Mouse (Mus musculus): Measurements from ENCODE around the gene Daam1.
"Not testable (repeated sequence)": the region's sequence is repeated elsewhere in the genome, so short reads cannot be mapped to it uniquely, and the experiment has no call there.

Gene Daam1

DNA sequence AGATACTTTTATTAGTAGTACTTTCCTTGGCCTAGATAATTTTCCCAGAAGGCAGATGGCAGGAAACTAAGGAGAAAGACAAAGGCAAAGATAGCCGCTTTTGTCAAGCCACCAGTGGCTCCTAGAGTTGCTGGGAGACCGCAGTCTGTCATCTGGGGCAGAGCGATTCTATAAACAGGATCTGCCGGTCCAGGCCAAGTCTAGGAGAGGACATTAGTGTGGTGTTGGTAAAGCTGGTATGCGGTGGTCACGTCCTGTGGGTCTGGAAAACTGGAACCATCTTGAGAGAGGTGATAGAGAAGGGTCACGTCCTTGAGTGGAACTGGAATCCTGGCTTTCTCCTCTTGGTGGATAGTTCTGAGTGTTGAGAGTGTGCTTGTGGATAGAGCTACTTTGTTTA lies 3.2 kb downstream of the Daam1 start:
- DNase-seq (ENCODE audit: low spot score in 2 of 2): no peak

DNA sequence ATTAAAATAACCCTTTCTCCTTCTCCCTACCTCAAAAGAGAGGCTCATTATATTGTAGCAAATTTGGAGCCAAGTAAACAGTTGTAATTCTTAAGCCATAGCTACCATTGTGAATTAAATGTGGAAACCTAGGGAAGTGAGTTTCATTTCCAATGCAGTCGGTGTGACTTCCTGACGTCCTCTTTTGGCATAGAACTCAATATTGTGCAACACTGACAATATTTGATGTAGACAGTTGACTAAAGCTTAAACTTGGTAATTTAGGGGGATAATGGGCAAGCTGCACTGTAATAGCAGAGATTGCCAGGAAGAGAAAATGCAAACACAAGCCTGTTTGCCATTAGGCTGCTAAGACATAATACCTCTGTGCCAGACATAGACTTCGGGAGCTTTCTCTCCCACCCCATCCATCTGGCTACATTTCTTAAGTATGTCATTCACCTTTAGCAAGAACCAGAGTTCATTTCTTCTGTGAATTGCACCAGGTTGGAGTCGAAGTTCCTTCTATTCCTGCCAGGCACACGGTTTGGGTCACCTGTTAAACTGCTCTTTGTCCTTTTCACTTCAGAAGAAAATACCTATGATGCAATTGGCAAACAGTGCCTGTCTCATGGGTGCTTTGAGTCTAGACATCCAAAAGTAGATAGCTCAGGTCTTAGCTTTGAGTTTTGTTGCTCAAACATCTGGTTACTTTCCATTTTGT lies 5.2 kb downstream of the Daam1 start:
- no peak for DNase-seq (ENCODE audit: low spot score in 2 of 2)

DNA sequence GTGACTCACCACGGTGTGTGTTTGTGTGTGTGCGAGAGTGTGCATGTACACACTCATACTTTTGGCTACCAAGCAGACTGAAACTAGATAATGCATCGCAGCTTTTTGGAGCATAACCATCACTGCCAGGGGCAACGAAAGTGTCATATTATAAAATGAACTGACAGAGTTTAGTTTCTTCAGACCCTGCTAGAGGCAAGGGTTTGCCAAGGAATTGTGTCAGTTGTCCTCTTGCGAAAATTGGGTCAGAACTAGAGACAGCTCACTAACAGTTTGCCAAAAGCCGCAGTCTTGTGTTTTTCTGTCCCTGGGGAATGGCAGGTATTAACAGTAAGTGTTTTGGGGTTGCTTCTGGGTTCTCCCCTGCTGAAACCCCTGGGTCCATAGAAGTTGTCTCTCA lies 5.9 kb downstream of the Daam1 start:
- DNase-seq (ENCODE audit: low spot score in 2 of 2): no peak

DNA sequence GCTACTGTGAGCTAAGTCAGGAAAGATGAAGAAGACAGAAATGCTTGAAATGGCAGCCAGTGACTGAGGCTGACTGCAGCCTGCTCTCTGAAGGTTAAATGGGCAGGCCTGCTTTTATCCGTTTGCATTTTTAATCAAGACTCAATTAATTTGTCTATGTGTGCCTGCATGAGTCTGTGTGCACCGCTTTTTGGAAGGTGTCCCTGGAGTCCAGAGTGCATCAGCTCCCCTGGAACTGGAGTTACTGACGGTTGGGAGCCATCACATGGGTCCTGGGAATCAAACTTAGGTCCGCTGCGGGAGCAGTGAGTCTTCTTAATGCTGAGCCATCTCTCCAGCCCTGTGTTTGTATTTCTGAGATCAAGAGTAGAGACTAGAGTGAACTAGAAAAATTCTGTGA lies 6.7 kb downstream of the Daam1 start:
- DNase-seq (ENCODE audit: low spot score in 2 of 2): no peak

DNA sequence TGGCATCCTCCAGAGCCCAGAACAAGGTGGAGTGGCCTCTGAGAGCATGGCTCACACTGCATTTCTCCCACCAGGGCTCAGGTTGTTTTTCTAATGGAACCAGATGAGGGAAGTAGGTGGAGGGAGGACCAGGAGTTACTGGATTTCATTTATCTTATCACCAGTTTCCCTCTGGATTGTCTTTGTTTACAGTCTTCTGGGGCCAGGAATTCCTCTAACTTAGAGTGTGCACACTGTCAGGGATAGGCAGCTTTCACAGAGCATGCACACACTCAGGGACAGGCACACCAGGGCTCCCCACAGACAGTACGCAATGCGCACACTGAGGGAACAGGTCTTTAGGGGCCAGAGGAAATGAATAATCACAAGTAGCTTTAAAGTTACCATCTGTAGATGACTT lies 7.4 kb downstream of the Daam1 start:
- DNase-seq (ENCODE audit: low spot score in 2 of 2): no peak

DNA sequence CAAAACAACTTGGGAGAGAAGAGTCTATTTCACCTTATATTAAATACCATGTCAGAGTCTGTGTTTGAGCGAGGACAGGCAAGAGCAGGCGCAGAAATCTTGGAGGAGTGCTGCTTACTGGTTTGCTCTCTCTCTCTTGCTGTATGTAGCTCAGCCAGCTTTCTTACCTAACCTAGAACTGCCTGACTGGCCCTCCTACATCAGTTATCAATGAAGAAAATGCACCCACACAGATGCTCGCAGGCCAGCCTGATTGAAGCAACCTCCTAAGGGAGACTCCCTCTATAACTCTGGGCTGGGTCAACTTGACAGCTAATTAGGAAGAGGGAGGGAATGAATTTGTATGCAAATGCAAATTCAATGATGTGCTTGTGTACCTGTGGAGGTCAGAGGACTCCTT lies 8.8 kb downstream of the Daam1 start:
- no peak for DNase-seq (ENCODE audit: low spot score in 2 of 2)

DNA sequence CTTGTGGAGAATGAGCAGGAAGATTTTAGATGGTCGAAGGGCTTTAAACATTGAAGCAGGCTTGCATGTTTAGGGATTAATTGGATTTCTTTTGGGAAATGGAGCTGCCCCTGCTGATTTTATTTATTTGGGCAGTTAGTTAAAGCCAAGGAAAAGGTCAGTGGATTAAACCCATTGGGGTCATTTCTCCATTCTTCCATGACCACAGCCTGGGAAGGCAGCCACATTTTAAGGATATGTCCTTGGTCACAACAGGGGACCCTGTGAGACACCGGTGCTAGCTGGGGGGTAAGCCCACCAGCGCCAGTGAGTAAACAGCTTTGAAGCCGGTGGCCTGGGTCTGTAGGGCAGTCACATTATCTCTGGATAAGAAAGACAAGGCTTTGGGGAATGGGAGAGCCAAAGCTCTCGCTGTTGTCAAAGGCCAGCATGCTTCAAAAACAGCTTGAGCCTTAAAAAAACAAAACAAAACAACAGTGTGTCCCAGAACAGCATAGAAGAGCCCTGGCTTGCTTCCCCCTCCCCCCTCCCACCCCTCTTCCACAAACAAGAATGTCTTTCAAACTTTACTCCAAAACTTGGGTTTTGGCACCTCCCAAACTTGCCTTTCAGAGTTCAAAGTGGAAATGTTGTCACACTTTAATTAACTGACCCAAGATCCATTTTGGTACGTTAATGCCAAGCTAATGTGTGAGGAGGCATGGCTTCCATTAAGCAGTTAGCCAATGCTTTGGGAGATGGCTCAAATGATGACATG lies 9.7 kb downstream of the Daam1 start:
- no peak for DNase-seq (ENCODE audit: low spot score in 2 of 2)

DNA sequence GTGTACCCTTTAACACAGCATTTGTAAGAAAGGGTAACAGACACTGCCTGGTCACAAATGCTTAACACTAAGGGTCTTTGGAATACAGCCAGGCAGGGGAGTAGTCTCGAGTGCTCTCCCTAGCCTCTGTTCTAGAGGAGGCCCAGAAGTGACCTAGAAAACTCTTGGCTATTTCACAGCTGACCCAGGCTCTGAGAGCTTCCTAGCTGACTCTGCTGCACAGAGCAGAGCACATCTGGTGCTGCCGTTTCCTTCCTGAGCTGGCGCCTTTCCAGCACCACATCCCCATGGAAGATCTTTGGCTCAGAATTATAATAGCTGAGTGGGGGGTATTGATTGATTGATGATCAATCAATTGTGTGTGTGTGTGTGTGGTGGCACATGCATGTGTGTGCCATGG lies 11.1 kb downstream of the Daam1 start:
- DNase-seq (ENCODE audit: low spot score in 2 of 2): no peak

DNA sequence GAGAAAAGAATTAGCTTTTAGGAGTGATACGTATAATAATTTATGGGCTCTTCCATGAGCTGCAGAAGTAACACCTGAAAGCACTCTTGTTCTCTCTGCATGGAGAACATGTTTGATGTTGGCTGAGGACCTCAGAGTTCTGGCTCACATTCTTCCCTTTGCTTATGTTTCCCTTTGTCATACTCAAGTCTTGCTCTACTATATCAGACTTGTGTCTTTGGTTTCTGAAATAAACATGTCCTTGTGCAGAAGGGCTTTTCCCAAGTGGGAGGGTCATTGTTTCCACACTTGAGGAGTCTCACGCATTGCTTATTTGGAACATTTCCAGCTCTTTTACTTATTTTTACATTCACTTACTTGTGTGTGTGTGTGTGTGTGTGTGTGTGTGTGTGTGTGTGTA lies 11.7 kb downstream of the Daam1 start:
- no peak for DNase-seq (ENCODE audit: low spot score in 2 of 2)

DNA sequence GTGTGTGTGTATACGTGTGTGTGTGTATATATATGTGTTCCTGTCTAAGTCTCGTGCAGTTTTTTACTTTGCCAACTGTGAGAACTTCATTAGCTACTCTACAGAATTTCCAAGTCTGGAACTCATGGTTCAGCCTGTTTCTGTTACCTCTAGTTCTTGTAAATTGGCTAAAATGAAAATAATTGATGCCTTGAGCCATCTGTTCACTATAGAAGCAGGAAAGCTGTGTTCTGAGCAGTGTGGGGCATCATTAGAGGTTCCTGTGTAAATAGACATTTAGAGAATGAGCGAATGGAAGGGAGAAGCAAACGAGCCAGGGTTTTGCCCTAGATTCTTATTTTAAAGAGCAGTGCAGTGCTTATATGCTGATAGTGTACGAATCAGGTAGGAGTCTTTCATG lies 14.6 kb downstream of the Daam1 start:
- no peak for DNase-seq (ENCODE audit: low spot score in 2 of 2)

DNA sequence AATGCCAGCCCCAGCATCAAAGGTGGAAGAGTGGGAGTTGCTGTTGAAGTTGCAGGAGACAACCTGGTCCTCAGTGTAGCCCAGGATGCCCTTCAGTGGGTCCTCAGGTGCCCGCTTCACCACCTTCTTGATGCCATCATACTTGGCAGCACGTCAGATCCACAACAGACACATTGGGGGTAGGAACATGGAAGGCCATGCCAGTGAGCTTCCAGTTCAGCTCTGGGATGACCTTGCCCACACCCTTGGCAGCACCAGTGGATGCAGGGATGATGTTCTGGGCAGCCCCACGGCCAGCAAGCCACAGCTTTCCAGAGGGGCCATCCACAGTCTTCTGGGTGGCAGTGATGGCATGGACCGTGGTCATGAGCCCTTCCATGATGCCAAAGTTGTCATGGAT lies 15.5 kb downstream of the Daam1 start:
- not testable (repeated sequence) for DNase-seq (ENCODE audit: low spot score in 2 of 2)

DNA sequence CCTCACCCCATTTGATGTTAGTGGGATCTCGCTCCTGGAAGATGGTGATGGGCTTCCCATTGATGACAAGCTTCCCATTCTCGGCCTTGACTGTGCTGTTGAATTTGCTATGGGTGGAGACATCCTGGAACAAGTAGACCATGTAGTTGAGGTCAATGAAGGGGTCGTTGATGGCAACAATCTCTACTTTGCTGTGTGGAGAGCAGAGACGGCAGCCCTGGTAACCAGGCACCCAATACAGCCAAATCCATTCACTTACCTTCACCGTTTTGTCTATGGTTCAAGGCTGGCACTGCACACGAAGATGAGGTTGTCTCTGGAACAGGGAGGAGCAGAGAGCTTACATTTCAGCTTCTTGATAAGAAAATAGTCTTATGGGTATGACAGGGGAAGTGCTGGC lies 16.1 kb downstream of the Daam1 start:
- not testable (repeated sequence) for DNase-seq (ENCODE audit: low spot score in 2 of 2)

DNA sequence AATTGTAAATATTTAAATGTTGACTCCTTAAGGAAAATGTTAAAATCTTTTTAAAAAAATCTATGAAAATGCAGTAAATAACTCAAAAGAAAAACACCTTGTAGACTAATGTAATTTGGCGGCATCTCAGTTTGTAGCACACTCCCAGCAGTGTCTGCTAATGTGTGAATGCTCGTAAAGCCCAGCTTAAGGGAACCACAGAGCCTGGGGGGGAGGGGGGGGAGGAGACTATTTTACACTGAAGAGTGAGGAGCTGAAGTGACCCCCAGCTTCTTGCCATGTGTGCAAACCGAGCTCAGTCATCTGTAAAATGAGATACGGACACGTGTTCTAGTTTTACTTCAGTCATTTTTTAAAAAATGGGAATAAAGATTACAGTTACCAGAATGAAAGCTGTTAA lies 16.7 kb downstream of the Daam1 start:
- DNase-seq (ENCODE audit: low spot score in 2 of 2): no peak

DNA sequence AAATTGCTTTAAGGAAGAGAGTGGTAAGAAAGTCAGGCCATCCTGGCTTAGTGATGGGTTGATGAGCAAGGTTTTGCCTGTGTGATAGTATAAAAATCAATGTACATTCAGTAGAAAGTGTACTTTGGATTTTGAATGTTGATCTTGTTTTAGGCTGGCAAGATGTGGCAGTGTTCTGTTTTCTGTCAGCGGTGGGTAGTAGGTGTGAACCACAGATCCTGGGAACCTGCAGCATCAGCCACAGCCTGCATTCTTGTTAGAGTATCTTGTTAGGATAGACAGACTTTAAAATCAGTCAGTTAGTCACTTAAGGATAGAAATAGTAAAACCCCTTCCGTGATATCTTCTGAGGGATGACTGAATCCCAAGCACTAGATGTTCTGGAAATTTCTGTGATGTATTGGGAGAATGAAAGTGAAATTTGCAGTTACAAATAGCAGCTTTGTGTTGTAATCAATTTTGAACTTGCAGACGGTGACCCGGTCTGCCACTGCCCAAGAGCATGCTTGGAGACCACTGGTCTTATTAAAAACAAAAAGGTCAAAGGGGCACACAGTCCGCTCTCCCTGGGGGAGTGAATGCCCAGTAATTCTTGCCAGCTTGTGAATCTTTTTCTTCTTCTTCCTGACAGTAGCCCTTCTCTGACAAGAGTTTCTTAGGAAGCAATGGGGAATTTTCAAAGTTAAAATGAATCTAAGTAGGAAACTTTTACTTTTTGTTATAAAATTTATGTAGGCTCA lies 17.3 kb downstream of the Daam1 start:
- DNase-seq (ENCODE audit: low spot score in 2 of 2): no peak

DNA sequence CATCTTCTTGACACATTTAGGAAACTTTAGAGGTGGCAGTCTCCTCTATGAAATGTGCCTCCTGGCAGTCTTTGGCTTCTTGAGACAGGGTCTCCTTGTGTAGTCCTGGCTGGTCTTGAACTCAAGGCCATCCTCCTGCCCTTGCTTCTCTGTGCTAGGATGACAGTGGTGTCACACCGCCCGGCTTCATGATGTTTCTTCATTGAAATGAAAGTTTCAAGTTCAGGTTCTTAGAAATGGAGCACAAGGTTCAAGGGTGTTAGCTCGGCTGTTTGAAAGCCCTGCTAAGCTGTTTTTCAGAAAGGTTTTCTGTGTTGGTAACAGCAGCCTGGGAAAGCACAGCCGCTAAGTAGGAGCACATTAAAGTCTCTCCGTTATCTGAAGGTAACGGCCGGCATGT lies 18.2 kb downstream of the Daam1 start:
- no peak for DNase-seq (ENCODE audit: low spot score in 2 of 2)

DNA sequence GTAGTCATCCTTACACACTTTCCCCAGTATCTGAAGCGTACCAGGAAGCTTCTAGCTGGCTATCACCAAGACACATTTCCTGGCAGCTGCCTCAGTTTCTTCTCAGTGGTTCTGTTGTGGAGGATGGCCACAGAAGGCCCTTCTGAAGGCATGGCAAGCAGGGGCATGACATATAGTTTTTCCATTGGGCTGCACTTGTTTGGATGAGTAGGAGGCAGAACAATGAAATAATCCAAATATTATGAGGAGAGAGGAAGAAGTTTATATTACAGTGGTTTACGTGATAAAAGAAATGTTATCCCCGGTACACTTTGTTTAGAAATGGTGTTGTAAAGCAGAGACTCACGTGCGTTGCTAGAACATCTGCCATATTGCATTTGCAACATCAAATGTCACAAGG lies 19.3 kb downstream of the Daam1 start:
- DNase-seq (ENCODE audit: low spot score in 2 of 2): no peak

DNA sequence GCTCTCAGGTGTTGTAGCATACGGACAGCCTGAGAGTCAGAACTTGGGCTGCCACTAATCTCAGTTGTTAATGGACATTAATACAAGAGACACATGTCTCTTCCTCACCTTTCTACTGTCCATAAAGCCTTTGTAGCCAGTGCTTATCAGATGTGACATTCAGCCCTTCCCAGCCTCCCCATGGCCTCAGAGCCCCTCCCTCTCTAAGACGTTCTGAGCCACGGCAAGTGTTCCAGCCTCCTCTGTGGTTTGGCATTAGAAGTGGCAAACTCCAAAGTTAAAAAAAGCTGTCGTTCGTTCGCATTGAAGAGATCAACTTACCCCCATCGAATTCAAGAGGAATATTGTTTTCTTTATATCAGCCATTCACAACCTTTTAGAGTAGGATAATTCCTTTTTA lies 21.8 kb downstream of the Daam1 start:
- no peak for DNase-seq (ENCODE audit: low spot score in 2 of 2)

DNA sequence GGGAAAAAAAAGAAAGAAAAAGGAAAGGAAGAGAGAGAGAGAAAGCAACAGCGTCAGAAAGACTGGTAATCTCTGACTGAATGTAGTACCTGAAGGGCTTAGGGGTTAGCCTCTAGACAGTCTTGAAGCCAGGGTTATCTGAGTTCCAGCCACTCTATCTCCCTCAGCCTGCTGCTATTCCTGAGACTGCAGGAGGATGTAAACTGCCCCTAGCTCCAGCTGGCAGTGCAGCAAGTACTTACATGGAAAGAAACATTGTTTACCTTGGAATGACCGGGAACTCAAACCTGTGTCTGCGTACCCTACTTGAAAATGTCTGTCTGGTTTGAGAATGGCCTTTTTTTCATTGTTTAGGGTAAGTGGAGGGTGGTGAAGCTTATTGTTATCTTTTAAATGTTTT lies 22.8 kb downstream of the Daam1 start:
- DNase-seq (ENCODE audit: low spot score in 2 of 2): no peak

DNA sequence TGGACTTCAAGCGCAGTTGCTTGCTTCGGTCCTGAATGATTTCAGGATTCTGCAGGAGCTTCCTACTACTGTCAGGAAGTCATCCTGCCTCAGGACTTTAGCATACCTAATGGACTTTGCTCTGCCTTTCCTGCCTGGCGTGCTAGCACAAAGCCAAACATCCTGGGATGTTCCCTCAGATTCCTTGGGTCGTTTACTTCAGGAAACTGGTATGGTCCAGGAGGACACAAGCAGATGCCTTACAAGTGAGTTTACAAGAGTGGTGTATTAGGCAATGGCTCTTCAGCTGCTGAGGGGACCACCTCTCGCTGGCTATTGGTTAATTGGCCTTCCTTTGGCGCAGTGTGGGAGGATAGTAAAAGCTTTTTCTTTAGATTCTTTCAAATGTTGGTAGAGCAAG lies 23.3 kb downstream of the Daam1 start:
- DNase-seq (ENCODE audit: low spot score in 2 of 2): no peak

DNA sequence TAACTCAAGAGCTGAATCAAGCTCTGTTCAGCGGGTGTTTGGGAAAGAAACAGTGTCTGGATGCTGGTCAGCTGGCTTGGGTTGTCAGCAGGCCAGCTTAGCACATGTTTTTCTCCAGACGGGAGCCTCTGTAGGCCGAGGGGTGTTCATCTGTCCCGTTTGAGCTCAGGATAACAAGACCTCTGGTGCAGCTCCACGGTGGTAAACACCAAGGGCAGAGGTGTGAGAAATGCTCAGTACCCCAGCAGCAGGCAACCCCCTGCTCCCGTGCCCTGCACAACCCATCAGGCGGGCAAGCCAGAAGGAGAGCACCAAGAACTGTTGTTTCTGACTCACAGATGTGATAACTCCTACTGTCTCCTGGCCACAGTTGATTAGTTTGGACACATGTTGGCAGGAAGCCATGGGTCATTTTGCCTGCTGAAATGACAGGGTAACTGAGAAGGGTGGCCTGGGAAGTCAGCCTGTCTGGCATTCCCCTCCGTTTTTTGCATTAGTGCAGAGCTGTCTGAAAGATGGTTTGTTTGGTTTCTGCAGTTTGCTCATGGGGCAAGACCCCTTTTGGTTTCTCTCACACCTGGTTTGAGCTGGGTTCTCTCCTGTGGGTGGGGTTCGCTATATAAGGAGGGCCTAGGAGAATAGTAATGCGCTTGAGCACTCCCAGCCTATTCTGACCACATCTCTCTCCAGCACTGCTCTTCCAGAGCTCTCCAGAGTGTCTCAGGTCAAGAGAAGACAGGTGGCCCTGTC lies 25.0 kb downstream of the Daam1 start:
- no peak for DNase-seq (ENCODE audit: low spot score in 2 of 2)

DNA sequence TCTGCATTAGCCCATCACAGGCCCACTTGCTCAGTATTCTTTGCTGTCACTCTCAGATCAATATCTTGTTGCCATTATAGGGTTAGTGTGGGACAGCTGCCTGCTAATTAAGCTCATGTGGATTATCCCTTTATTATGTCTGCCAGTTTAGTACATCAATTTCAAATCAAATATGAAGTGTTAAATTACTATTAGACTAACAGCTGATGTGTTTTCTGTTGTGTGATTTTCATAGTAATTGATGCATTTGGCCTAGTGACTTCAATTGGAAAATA lies 25.5 kb downstream of the Daam1 start:
- no peak for DNase-seq (ENCODE audit: low spot score in 2 of 2)

DNA sequence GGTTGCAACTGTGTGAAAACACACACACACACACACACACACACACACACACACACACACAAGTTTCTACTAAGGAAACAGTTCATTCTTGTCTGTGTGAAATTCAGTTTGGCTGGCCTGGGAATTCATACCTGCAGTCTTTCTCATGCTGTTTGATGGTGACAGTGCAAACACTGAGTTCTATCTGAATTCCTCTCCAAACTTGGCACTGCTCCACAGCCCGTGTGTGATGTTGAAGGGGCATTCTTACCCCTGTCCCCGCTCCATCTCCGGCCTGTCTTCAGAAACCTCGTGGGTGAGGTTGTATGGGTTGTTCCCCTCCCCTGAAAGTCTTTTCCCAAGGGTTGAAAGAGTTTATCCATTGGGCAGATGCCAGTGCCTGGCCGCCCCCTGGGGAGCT lies 28.2 kb downstream of the Daam1 start:
- no peak for DNase-seq (ENCODE audit: low spot score in 2 of 2)

Measured in thymus, postnatal 10 days (tissue).